Mouse (Mus musculus) lung, embryonic 16.5 days (tissue): ENCODE measurements at regions not wholly inside any gene's neighbourhood (a gene's known extent, or its start where the extent isn't known, plus 50 kb on each side); places are given as distances from the start of the nearest gene placed in this dataset.
A peak's percentile ranks its signal among the peaks of the same experiment; 100 is the strongest.

Experiments used
- ATAC-seq: fragments of 200-750 bp; cut with Nextera tagmentation; 2 replicates; pipeline ENCODE4 v1.8.0; 2017; ENCODE audit warnings: low read depth, mild to moderate bottlenecking, moderate library complexity
- H3K27ac ChIP-seq: fragments of 300-500 bp; sonication (generic); 2 replicates; pipeline ENCODE4 v1.5.1; 2014; ENCODE audit warnings: mild to moderate bottlenecking, control low read depth, low read length
- H3K27me3 ChIP-seq: fragments of 300-500 bp; sonication (generic); 2 replicates; pipeline ENCODE4 v1.6.1; 2014; ENCODE audit warnings: low read depth, low read length, mixed read lengths; ENCODE audit not compliant: control insufficient read depth, insufficient read depth
- H3K36me3 ChIP-seq: fragments of 300-500 bp; sonication (generic); 2 replicates; pipeline ENCODE4 v1.6.1; 2014; ENCODE audit warnings: low read length; ENCODE audit not compliant: control insufficient read depth, insufficient read depth
- H3K4me1 ChIP-seq: fragments of 300-500 bp; sonication (generic); replicated peaks from 2 replicates; pipeline ENCODE4 v1.6.1; 2014; ENCODE audit warnings: low read length, mixed read lengths; ENCODE audit not compliant: control insufficient read depth, insufficient read depth
- H3K4me2 ChIP-seq: fragments of 300-500 bp; sonication (generic); 2 replicates; pipeline ENCODE4 v1.6.1; 2014; ENCODE audit warnings: low read depth, low read length, control low read depth
- H3K4me3 ChIP-seq: fragments of 300-500 bp; sonication (generic); 2 replicates; pipeline ENCODE4 v1.5.1; 2014; ENCODE audit warnings: mild to moderate bottlenecking, low read length, control low read depth
- H3K9ac ChIP-seq: fragments of 300-500 bp; sonication (generic); 2 replicates; pipeline ENCODE4 v1.6.1; 2014; ENCODE audit warnings: low read length, control low read depth
- H3K9me3 ChIP-seq: fragments of 300-500 bp; sonication (generic); 2 replicates; pipeline ENCODE4 v1.6.1; 2016; ENCODE audit warnings: low read length; ENCODE audit not compliant: control insufficient read depth
- WGBS: fragments of 180-500 bp; shearing (Covaris S2); extraction: QIAGEN DNeasy Blood & Tissue Kit; methylation state at CpG from one replicate; pipeline ENCODE4 v1.1.7; 2014; 5-methylcytosine and 5-hydroxymethylcytosine counted together

- Histone ChIP-seq H3K27ac (peak overlapping the region; percentile 78), H3K27me3 (no peaks in the 10 kb centered on the region), H3K36me3 (no peaks in the 10 kb centered on the region), H3K4me1 (peaks cover 14% of the 10 kb centered on the region), H3K4me2 (no peak overlapping the region), H3K4me3 (no peak overlapping the region), H3K9me3 (no peaks in the 10 kb centered on the region), H3K9ac (no peak overlapping the region)
- WGBS = 47% methylated on average over 5 of the region's 5 CpGs
- ATAC-seq = no peak
These were observed 180.9 kb upstream of the Fggy start for GRCm38 (mm10) chr4:95376386-95376785.

GRCm38 (mm10) chr4:95377222-95378134 lies 179.8 kb upstream of the Fggy start:
- ATAC-seq = peak; percentile 95

DNA sequence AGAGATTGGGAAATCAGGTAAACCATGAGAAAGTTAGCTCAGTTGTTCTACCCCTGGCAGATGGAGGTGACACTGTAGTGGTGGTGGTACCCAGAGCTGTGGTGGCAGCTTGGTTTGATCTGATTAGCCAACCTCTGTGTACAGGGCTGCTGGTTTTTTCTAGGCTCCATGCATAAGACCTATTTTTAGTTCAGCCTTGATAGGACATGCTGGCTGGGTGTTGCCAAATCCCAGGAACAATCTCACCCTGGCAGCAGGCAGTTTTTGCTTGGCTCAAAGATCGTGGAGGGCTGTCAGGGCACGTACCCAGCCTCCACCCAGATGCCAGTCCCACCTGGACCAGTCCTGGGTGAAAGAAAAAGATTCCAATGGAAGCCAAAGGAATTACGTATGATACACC lies 178.7 kb upstream of the Fggy start:
- no peak overlapping the region; the same call in 1 of the 2 replicates for H3K27ac ChIP-seq
- no peaks in the 10 kb centered on the region for H3K36me3 ChIP-seq
- no peak overlapping the region for H3K9ac ChIP-seq
- peaks cover 14% of the 10 kb centered on the region for H3K4me1 ChIP-seq
- H3K4me2 ChIP-seq = no peak overlapping the region
- ATAC-seq = no peak
- H3K4me3 ChIP-seq = no peak overlapping the region
- no peaks in the 10 kb centered on the region for H3K9me3 ChIP-seq
- 80% methylated on average over 3 of the region's 3 CpGs for WGBS
- H3K27me3 ChIP-seq = no peaks in the 10 kb centered on the region

More at GRCm38 (mm10) chr4:95377222-95378134, 179.8 kb upstream of the Fggy start:
- Histone ChIP-seq H3K4me3 (no peak overlapping the region), H3K36me3 (no peaks in the 10 kb centered on the region), H3K27ac (peak overlapping the region; percentile 78), H3K4me2 (peak overlapping the region; percentile 25; the same call in 1 of the 2 replicates), H3K4me1 (peaks cover 14% of the 10 kb centered on the region), H3K27me3 (no peaks in the 10 kb centered on the region), H3K9ac (no peak overlapping the region), H3K9me3 (no peaks in the 10 kb centered on the region)
- WGBS = 40% methylated on average over 9 of the region's 9 CpGs

DNA sequence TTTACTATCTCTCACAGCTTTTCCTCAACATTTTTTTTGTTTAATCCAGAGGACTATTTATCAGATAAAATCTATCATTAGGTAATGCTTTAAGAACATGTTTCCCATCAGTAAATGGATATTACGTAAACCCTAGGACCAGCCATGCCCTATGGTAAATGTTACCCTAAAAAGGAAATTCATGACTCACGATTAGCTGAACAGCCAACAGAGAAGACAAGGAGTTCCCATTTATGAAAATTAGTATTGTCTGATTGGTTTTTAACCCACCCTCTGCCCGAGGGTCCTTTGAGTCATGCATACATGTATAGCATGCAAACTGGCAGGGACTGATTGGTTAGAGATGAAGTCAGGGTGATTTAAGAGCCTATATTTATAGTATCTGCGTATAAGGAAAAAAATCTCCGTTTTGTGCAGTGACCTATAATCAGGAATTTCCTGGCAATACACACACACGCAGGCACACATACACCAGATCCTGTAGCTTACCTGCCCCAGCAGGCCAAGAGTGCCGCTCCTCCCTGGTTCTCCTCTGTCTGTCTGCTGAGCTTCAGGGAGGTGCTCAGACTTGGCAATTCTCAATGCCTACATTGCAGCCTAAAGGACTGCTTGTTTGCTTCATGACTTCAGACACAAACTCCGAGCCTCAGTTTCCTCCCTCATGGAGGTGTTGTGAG lies 174.0 kb upstream of the Fggy start:
- H3K4me2 ChIP-seq = no peak overlapping the region
- no peaks in the 10 kb centered on the region for H3K9me3 ChIP-seq
- 73% methylated on average over 8 of the region's 8 CpGs for WGBS
- ATAC-seq = no peak
- 0 out of 2 replicates have a peak overlapping the region, but pooled peaks have one; percentile 40 for H3K27ac ChIP-seq
- H3K36me3 ChIP-seq = no peaks in the 10 kb centered on the region
- H3K4me3 ChIP-seq = no peak overlapping the region
- no peaks in the 10 kb centered on the region for H3K27me3 ChIP-seq
- H3K4me1 ChIP-seq = peaks cover 15% of the 10 kb centered on the region
- H3K9ac ChIP-seq = no peak overlapping the region

- Histone ChIP-seq H3K9ac (peak overlapping the region; percentile 51), H3K4me2 (peak overlapping the region; percentile 14; the same call in 1 of the 2 replicates), H3K4me1 (peaks cover 35% of the 10 kb centered on the region), H3K4me3 (no peak overlapping the region), H3K27me3 (no peaks in the 10 kb centered on the region), H3K36me3 (no peaks in the 10 kb centered on the region), H3K27ac (peak overlapping the region; percentile 93), H3K9me3 (no peaks in the 10 kb centered on the region)
- peak; percentile 90 for ATAC-seq
- WGBS = 19% methylated on average over 7 of the region's 7 CpGs
These were observed 171.8 kb upstream of the Fggy start for GRCm38 (mm10) chr4:95385552-95385951.

GRCm38 (mm10) chr4:95386021-95386420 lies 171.3 kb upstream of the Fggy start:
- WGBS = 15% methylated on average over 2 of the region's 2 CpGs
- Histone ChIP-seq H3K27ac (peak overlapping the region; percentile 80), H3K4me1 (peaks cover 35% of the 10 kb centered on the region)

DNA sequence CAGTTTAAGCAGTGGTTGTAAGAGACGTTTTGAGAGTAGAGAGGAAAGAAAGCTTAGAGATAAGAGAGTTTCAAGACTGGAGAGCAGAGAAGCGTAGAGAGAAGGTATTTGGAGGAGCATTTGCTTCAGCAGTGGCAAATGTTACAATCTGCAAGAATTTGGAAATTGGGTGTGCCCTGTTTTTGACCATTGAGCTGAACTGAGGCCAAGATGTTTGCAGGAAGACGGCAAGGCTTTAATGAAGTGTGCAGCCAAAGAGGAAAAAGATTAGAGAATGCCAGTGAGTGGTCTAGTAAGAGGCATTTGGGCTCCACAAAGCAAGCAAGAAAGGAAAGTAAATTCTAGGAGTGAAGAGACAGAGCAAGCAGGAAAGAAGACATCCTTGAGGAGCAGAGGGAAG lies 168.8 kb upstream of the Fggy start:
- ATAC-seq = no peak
- Histone ChIP-seq H3K9me3 (no peaks in the 10 kb centered on the region), H3K9ac (no peak overlapping the region), H3K4me3 (no peak overlapping the region), H3K27ac (peak overlapping the region; percentile 80), H3K27me3 (no peaks in the 10 kb centered on the region), H3K4me1 (peaks cover 35% of the 10 kb centered on the region), H3K36me3 (no peaks in the 10 kb centered on the region), H3K4me2 (no peak overlapping the region)
- WGBS = 19% methylated on average over 3 of the region's 3 CpGs

More at GRCm38 (mm10) chr4:95386021-95386420, 171.3 kb upstream of the Fggy start:
- no peaks in the 10 kb centered on the region for H3K9me3 ChIP-seq
- no peak overlapping the region for H3K4me2 ChIP-seq
- H3K4me3 ChIP-seq = no peak overlapping the region
- ATAC-seq = no peak
- no peaks in the 10 kb centered on the region for H3K27me3 ChIP-seq
- no peaks in the 10 kb centered on the region for H3K36me3 ChIP-seq
- H3K9ac ChIP-seq = no peak overlapping the region

- Histone ChIP-seq H3K27me3 (no peaks in the 10 kb centered on the region), H3K9me3 (no peaks in the 10 kb centered on the region), H3K4me2 (0 out of 2 replicates have a peak overlapping the region, but pooled peaks have one; percentile 5), H3K27ac (peak overlapping the region; percentile 80), H3K4me3 (no peak overlapping the region), H3K36me3 (no peaks in the 10 kb centered on the region), H3K4me1 (peaks cover 35% of the 10 kb centered on the region), H3K9ac (no peak overlapping the region)
- WGBS = 35% methylated on average over 2 of the region's 2 CpGs
- peak; percentile 60 for ATAC-seq
These were observed 167.7 kb upstream of the Fggy start for GRCm38 (mm10) chr4:95389647-95390046.

GRCm38 (mm10) chr4:95390549-95390948 lies 166.8 kb upstream of the Fggy start:
- H3K4me1 ChIP-seq = peaks cover 28% of the 10 kb centered on the region
- H3K9me3 ChIP-seq = no peaks in the 10 kb centered on the region
- no peaks in the 10 kb centered on the region for H3K27me3 ChIP-seq
- H3K4me2 ChIP-seq = no peak overlapping the region
- no peak overlapping the region for H3K9ac ChIP-seq
- H3K27ac ChIP-seq = peak overlapping the region; percentile 16; the same call in 1 of the 2 replicates
- no peaks in the 10 kb centered on the region for H3K36me3 ChIP-seq
- ATAC-seq = no peak
- no peak overlapping the region for H3K4me3 ChIP-seq
